Mouse (Mus musculus): ENCODE data around the gene Cfap61. TPM values are rescaled to one million over a fixed set of nuclear protein-coding genes. Genes with fewer than 3 reads are reported as not detected.

Cfap61 gene
- polyA plus RNA-seq, 1 experiment from 2014 or later, result 0.24 TPM

DNA sequence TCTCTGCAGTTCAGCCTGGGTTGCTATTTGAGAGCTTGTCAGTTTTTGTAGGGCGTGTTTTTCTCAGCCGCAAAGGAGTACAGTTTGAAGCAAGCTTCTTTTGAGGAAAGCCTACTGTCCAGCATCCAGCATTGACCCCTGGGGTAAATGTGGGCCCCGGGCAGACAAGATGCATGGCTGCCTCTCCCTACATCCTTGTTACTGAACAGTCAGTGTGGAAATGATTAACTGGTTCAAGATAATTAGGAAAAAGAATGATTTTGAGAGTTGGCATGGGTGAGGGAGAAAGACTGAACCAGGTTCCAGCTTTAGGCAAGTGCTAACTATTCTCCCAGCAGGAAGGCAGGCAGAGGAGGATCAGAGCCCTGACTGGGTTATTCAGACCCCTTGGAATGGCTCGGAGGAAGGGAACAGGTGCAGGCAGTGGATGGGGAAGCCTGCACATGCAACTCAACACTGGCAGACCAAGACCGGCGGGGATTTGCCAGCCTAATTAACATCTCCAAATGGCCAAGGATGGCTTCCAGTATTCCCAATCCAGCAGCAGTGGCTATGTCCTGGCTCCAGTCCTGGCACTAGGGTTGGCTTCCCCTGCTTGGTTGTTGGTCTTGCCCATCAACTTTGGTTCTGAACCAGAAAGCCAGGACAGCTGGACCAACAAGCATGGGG is 315.8 kb downstream of the Cfap61 start:
- Histone ChIP-seq H3K9me3 (ENCODE audit: control insufficient read depth, low read length) (no peaks in the 10 kb centered on the region), H3K4me2 (ENCODE audit: low read length) (no peak overlapping the region), H3K9ac (ENCODE audit: low read length) (no peak overlapping the region), H3K36me3 (ENCODE audit: control insufficient read depth, insufficient read depth, low read length) (no peaks in the 10 kb centered on the region), H3K27me3 (replicated peaks; ENCODE audit: control insufficient read depth, insufficient read depth, low read length) (no peaks in the 10 kb centered on the region), H3K4me1 (replicated peaks; ENCODE audit: control insufficient read depth, insufficient read depth, low read length) (no peaks in the 10 kb centered on the region; the same call in 1 of the 2 replicates), H3K4me3 (ENCODE audit: low read depth, low read length) (no peak overlapping the region), H3K27ac (ENCODE audit: low read depth) (no peak overlapping the region)
- ATAC-seq (replicated peaks; ENCODE audit: low FRiP score, low TSS enrichment, low read depth), result no peak
- WGBS, result 87% methylated on average over 6 of the region's 6 CpGs
- no peak for DNase-seq (ENCODE audit: low spot score)

DNA sequence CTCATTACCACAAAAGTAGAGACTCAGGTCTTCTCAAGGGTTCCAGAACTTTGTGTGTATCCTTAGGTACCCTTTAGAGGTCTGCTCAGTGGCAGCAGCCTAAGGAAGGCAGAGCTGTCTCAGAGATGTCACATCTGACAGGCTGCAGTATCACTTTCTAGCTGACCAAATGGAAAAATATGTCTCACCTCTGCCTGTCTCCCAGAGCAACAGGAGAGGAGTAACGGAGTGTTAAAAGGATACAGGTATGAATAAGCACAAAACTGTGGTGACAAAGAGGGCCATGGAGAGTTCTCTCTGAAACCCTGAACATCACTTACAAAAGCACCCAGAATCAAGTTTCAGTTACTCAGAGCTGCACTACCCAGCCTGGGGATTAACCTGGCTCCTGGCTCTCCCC is 319.8 kb downstream of the Cfap61 start:
- H3K36me3 ChIP-seq (ENCODE audit: control insufficient read depth, insufficient read depth, low read length), result no peaks in the 10 kb centered on the region
- H3K9me3 ChIP-seq (ENCODE audit: control insufficient read depth, low read length), result no peaks in the 10 kb centered on the region
- H3K4me1 ChIP-seq (replicated peaks; ENCODE audit: control insufficient read depth, insufficient read depth, low read length), result no peaks in the 10 kb centered on the region
- no peak overlapping the region for H3K4me2 ChIP-seq (ENCODE audit: low read length)
- no peak for ATAC-seq (replicated peaks; ENCODE audit: low FRiP score, low TSS enrichment, low read depth)
- 96% methylated on average over 1 of the region's 1 CpGs for WGBS
- H3K27ac ChIP-seq (ENCODE audit: low read depth), result no peak overlapping the region
- no peaks in the 10 kb centered on the region for H3K27me3 ChIP-seq (replicated peaks; ENCODE audit: control insufficient read depth, insufficient read depth, low read length)
- H3K9ac ChIP-seq (ENCODE audit: low read length), result no peak overlapping the region
- no peak overlapping the region for H3K4me3 ChIP-seq (ENCODE audit: low read depth, low read length)
- no peak for DNase-seq (ENCODE audit: low spot score)

- H3K4me2 ChIP-seq (ENCODE audit: low read length), result no peak overlapping the region
- H3K4me1 ChIP-seq (replicated peaks; ENCODE audit: control insufficient read depth, insufficient read depth, low read length), result no peaks in the 10 kb centered on the region
- no peak overlapping the region for H3K9ac ChIP-seq (ENCODE audit: low read length)
- no peak overlapping the region for H3K27ac ChIP-seq (ENCODE audit: low read depth)
- DNase-seq (ENCODE audit: low spot score) (no peak), ATAC-seq (replicated peaks; ENCODE audit: low FRiP score, low TSS enrichment, low read depth) (no peak)
- no peaks in the 10 kb centered on the region for H3K27me3 ChIP-seq (replicated peaks; ENCODE audit: control insufficient read depth, insufficient read depth, low read length)
- no peak overlapping the region for H3K4me3 ChIP-seq (ENCODE audit: low read depth, low read length)
- H3K36me3 ChIP-seq (ENCODE audit: control insufficient read depth, insufficient read depth, low read length), result no peaks in the 10 kb centered on the region
- H3K9me3 ChIP-seq (ENCODE audit: control insufficient read depth, low read length), result no peaks in the 10 kb centered on the region
These were observed 321.1 kb downstream of the Cfap61 start for GRCm38 (mm10) chr2:146255636-146256035.

DNA sequence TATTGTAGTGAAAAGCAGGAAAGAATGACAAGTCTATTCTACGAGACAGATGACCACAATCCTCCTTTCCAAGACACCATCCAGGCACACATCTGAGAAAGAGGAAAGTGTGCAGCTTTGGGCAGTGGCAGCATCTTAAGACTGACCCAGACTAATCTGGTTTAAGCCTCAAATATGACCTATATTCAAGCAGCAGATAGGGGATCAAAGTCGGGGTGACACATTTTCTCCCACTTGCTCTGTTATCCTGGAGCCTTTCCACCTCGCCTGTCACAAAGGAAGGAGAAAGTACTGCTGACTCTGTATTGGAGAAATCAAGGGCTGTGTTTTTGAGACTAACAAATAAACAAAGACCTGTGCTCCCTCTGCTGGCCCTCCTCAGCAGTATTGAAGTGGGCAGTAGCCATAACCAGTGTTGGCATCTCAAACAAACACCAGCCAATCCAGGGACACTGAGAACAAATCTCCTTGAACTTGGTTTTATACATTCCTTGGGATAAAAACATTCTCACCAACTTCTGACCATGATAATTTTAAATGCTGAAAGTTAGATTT is 321.8 kb downstream of the Cfap61 start:
- Histone ChIP-seq H3K4me1 (replicated peaks; ENCODE audit: control insufficient read depth, insufficient read depth, low read length) (no peaks in the 10 kb centered on the region), H3K36me3 (ENCODE audit: control insufficient read depth, insufficient read depth, low read length) (no peaks in the 10 kb centered on the region), H3K27me3 (replicated peaks; ENCODE audit: control insufficient read depth, insufficient read depth, low read length) (no peaks in the 10 kb centered on the region), H3K9me3 (ENCODE audit: control insufficient read depth, low read length) (no peaks in the 10 kb centered on the region), H3K9ac (ENCODE audit: low read length) (no peak overlapping the region), H3K27ac (ENCODE audit: low read depth) (no peak overlapping the region), H3K4me3 (ENCODE audit: low read depth, low read length) (no peak overlapping the region), H3K4me2 (ENCODE audit: low read length) (no peak overlapping the region)
- no peak for ATAC-seq (replicated peaks; ENCODE audit: low FRiP score, low TSS enrichment, low read depth)
- 78% methylated on average over 3 of the region's 3 CpGs for WGBS
- DNase-seq (ENCODE audit: low spot score), result no peak

DNA sequence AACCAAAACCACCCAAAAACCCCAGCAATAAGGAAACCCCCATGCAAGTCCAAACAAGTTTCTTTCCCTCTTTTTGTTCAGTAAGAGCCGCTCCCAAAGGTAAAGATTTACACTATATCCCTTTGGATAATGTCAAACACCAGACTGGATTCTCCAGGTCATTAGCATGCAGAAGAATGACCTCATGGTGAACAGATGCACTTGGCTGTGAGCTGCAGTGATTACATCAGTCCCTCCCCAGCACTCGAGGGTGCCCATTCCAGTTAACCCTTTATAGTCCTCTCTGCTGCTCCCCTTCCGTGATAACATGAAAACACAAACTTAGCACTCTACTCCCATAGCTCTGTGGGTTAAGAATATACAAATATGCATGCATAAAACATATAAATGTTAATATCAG is 322.5 kb downstream of the Cfap61 start:
- no peaks in the 10 kb centered on the region for H3K9me3 ChIP-seq (ENCODE audit: control insufficient read depth, low read length)
- no peaks in the 10 kb centered on the region for H3K4me1 ChIP-seq (replicated peaks; ENCODE audit: control insufficient read depth, insufficient read depth, low read length)
- ATAC-seq (replicated peaks; ENCODE audit: low FRiP score, low TSS enrichment, low read depth) (no peak), DNase-seq (ENCODE audit: low spot score) (no peak)
- H3K9ac ChIP-seq (ENCODE audit: low read length), result no peak overlapping the region
- 38% methylated on average over 3 of the region's 3 CpGs for WGBS
- no peaks in the 10 kb centered on the region for H3K36me3 ChIP-seq (ENCODE audit: control insufficient read depth, insufficient read depth, low read length)
- no peaks in the 10 kb centered on the region for H3K27me3 ChIP-seq (replicated peaks; ENCODE audit: control insufficient read depth, insufficient read depth, low read length)
- no peak overlapping the region for H3K4me3 ChIP-seq (ENCODE audit: low read depth, low read length)
- H3K27ac ChIP-seq (ENCODE audit: low read depth), result no peak overlapping the region
- no peak overlapping the region for H3K4me2 ChIP-seq (ENCODE audit: low read length)

DNA sequence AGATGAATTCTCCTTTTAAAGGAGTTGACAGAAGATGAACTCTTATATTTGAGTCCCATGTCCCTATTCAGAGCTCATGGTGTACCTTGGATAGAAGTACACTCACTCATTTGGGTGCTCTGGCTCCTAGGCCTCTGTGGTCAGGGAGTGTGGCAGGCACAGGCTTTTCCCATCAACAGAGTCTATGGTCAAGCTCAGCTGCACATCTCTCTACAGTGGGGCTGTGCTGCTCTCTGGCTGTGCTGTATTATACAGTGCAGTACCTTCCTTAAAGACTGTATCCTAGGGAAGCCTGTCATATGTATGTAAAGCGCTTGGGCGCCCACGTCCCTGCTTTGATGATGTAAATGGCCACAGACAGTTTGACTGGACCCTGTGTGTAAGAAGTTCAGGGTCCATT is 323.0 kb downstream of the Cfap61 start:
- Histone ChIP-seq H3K36me3 (ENCODE audit: control insufficient read depth, insufficient read depth, low read length) (no peaks in the 10 kb centered on the region), H3K4me2 (ENCODE audit: low read length) (no peak overlapping the region), H3K27ac (ENCODE audit: low read depth) (no peak overlapping the region), H3K4me1 (replicated peaks; ENCODE audit: control insufficient read depth, insufficient read depth, low read length) (no peaks in the 10 kb centered on the region), H3K9me3 (ENCODE audit: control insufficient read depth, low read length) (no peaks in the 10 kb centered on the region), H3K4me3 (ENCODE audit: low read depth, low read length) (no peak overlapping the region), H3K27me3 (replicated peaks; ENCODE audit: control insufficient read depth, insufficient read depth, low read length) (no peaks in the 10 kb centered on the region), H3K9ac (ENCODE audit: low read length) (no peak overlapping the region)
- ATAC-seq (replicated peaks; ENCODE audit: low FRiP score, low TSS enrichment, low read depth) (no peak), DNase-seq (ENCODE audit: low spot score) (no peak)
- 77% methylated on average over 3 of the region's 3 CpGs for WGBS

GRCm38 (mm10) chr2:146258736-146259469 is 324.3 kb downstream of the Cfap61 start:
- no peak for DNase-seq (ENCODE audit: low spot score)
- H3K4me1 ChIP-seq (replicated peaks; ENCODE audit: control insufficient read depth, insufficient read depth, low read length), result no peaks in the 10 kb centered on the region
- 0 out of 2 replicates have a peak, but pooled peaks have one; percentile 45 for ATAC-seq (replicated peaks; ENCODE audit: low FRiP score, low TSS enrichment, low read depth)
- no peak overlapping the region for H3K27ac ChIP-seq (ENCODE audit: low read depth)
- 35% methylated on average over 10 of the region's 10 CpGs for WGBS
- no peak overlapping the region for H3K4me3 ChIP-seq (ENCODE audit: low read depth, low read length)
- H3K9ac ChIP-seq (ENCODE audit: low read length), result no peak overlapping the region
- no peaks in the 10 kb centered on the region for H3K9me3 ChIP-seq (ENCODE audit: control insufficient read depth, low read length)
- no peaks in the 10 kb centered on the region for H3K27me3 ChIP-seq (replicated peaks; ENCODE audit: control insufficient read depth, insufficient read depth, low read length)
- no peak overlapping the region for H3K4me2 ChIP-seq (ENCODE audit: low read length)
- no peaks in the 10 kb centered on the region for H3K36me3 ChIP-seq (ENCODE audit: control insufficient read depth, insufficient read depth, low read length)

DNA sequence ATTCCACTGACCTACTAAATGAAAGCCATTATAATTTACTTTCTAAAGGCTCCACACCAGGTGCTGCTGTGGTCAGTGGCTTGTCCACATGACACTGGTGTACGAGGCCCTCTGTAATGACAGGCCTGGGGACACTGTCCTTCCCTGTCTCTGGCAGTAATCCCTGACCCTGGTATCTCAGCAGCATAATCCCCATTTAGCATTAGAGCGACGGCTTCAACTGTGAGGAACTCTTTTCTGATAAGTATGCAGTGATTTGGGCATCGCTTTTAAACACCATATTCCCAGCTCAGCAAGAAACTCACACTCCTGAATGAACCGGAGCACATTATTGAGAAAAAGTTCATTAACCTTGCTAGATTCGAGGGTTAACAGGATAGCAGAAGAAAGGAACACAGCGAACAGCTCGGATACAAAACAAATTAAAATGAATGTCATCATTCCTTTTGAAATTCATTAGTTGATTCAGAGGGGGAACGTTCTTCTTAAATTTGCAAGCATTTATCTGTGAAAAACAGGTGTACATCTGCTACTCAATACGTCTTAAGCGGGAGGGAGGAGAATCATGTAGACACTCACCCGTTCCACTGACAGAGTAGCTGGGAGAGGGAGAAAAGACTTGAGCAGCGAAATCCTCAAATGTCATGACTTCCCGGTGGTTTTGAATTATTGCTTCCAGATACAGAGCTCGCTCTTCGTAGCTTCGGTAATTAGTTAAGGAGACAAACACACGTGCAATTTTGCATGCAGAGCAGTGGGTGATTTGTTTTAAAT is 325.4 kb downstream of the Cfap61 start:
- H3K4me1 ChIP-seq (replicated peaks; ENCODE audit: control insufficient read depth, insufficient read depth, low read length), result no peaks in the 10 kb centered on the region
- WGBS, result 57% methylated on average over 18 of the region's 18 CpGs
- ATAC-seq (replicated peaks; ENCODE audit: low FRiP score, low TSS enrichment, low read depth), result no peak

More for the DNA sequence above, 325.4 kb downstream of the Cfap61 start:
- no peaks in the 10 kb centered on the region for H3K27me3 ChIP-seq (replicated peaks; ENCODE audit: control insufficient read depth, insufficient read depth, low read length)
- H3K27ac ChIP-seq (ENCODE audit: low read depth), result no peak overlapping the region
- no peak overlapping the region for H3K4me2 ChIP-seq (ENCODE audit: low read length)
- no peak for DNase-seq (ENCODE audit: low spot score)
- no peaks in the 10 kb centered on the region for H3K36me3 ChIP-seq (ENCODE audit: control insufficient read depth, insufficient read depth, low read length)
- H3K4me3 ChIP-seq (ENCODE audit: low read depth, low read length), result no peak overlapping the region
- no peaks in the 10 kb centered on the region for H3K9me3 ChIP-seq (ENCODE audit: control insufficient read depth, low read length)
- no peak overlapping the region for H3K9ac ChIP-seq (ENCODE audit: low read length)

Data from intestine, embryonic 14.5 days (tissue).